Mouse (Mus musculus) cerebellum, adult (tissue): ENCODE data around the gene Plpp4.

Experiments
- ATAC-seq: cut with Nextera tagmentation; 2 replicates; pipeline ENCODE4 v1.9.2; 2017; ENCODE audit warnings: mild to moderate bottlenecking, moderate library complexity, mixed read lengths; ENCODE audit not compliant: insufficient number of reproducible peaks, low FRiP score, low TSS enrichment

Plpp4 gene

DNA sequence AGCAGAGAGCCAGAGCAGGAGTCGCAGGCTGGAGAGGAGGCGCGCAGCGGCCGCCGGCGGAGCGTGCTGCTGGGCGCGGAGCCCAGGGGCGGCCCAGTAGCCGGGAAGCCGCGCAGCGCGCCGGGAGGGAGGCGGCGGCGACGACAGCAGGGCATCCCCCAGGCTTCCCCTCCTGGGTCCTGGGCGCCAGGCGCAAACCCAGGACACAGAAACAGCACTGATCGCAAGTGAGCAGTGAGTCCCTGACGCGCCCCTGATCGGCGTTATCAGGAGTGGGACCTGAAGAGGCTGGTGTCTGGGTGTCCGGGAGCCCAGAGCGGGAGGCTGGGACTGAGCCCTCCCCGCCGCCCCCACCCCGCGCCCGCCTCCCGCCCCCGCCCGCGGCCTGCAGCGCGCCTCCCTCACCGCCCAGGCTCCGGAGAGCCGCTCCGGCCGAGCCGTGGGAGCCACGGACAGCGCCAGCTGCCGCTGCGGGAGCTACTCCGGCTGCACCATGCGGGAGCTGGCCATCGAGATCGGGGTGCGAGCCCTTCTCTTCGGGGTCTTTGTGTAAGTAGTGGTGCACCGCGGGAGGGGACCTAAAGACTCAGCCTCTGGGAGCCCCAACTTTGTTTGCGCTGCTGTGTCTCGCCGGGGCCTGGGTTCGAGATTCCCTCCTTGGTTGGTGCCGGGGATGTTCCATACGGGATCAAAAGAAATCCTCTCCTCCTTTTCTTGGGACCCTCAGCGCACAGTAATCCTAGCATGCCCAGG, at the start of gene Plpp4:
Plpp4 (plus strand) TSS at position 411 of the 753 bp plus-strand sequence.
- ATAC-seq: no peak

DNA sequence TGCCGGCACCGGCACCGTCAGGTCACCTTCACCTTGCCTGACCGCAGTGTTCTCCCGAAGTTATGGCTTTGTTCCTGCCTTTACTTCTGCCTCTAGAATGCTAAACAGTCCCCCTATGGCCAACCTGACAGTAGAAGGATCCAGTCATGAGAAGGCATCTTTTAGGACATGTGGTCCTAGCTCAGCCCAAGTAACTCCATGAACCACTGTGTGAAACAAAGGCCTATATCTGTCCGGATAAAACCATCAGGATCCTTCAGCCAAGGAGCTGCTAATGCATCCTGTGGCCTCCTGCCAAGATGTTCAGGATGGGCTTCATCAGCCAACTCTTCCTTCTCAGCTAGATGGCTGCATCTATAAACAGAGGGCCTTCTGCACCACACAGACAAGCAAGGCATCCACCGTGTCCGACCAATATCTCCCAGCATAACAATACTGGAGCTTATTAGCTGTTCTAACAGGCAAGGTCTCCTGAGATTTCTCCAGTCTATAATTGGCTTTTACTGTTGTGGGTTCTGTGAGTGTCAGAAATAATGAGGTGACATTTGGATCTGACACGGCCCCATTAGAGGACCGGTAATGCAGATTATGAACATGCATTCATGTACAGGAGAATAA, 40.8 kb upstream of the Plpp4 start:
- no peak for ATAC-seq

DNA sequence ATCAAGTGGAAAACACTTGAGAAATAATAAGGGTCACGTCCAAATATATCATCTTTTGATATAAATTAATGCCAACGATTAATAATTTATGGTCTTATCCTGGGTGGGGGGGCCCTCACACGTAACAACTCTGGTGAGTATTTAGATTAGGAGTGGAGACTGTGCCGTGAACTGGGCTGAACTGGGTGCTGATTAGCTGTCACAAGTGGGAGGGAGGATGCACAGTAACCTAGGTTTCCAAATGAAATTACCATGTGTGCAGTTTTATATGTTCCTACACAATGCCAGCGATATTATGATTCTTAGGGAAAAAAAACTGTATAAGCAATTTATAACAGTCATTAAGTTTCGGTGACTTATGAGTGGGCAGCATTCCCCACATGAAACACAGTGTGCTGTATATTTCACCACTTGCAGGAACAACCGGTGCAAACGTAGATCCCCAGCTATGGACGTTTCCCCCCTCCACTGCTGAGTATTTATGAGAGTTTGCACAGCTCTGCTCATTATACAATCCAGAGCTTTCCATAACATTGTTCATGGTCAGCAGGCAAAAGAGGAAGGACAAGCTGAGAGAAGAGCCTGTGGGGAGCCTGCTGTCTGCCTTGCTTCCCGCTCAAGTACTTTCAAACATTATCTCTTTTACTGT, 40.2 kb upstream of the Plpp4 start:
- no peak for ATAC-seq

DNA sequence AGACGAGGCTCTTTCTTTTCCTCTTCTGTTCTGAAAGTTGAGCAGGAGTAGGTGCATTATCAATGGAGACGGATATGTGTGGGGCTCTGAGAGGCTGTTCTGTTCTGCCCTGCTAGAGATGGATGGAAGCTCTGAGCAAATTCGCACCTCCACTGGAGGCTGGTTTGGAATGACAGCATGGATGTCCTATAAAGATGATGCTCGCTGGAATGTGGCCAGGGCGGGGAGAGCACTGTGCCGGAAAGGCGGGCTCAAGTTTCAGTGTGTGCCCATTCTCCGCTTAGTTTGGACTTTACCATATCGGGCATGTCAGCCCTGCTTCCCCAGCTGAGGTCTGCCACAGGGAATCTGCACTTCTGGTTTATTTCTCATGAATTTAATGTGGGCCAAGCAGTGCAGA, 35.9 kb upstream of the Plpp4 start:
- no peak for ATAC-seq

DNA sequence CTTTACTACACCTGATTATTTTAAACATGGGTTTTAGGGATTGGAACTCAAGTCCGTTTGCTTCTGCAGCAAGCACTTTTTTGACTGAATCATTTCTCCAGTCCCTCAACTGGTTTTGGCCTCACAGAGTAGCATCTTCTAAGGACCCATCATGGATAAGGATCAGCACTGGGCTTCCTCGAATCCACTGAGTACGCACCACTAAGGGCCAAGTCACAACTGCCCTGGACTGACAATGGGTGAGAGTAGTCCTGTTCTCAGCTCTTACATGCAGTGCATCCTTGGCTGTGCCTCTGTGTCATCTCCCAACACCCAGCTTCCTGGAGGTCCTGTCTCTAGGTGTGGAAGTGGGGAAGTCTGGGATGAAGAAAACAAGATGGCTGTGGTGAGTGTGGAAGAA, 35.2 kb upstream of the Plpp4 start:
- no peak for ATAC-seq

DNA sequence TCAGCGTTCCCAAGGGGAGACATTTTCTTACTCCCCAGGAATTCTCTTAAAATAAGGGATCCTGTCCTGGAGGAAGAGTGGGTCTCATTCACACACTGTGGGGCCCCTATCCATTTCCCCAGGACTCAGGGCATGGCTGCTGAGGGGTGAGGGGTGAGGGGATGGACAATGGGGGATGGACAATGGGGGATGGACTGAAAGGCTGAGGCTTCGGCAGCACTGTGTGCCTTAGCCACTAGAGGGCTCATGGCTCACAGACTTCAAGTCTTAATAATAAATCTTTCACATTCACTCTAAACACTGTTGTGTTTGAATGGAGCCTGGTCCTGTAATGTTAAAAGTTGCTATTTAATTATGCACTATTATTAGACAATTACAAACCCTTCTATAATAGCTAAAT, 21.4 kb upstream of the Plpp4 start:
- ATAC-seq: no peak

DNA sequence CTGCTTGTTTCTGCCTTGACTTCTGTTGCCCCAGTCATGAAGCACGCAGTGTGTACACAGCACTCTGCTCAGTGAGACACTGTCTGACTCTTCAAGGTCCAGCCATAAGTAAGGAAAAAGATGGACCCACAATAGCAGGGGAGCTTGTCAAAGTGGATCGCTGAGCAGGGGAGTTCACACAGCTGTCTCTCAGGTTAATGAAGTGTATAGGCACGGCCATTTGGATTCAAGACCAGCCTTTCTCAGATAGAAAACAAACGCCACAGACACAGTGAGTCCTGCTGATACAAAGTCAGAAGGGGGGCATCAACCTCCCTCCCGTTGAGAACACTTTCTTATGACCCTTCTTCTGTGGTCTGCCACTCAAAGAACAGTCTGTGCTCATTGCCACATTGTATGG, 20.8 kb upstream of the Plpp4 start:
- no peak for ATAC-seq

DNA sequence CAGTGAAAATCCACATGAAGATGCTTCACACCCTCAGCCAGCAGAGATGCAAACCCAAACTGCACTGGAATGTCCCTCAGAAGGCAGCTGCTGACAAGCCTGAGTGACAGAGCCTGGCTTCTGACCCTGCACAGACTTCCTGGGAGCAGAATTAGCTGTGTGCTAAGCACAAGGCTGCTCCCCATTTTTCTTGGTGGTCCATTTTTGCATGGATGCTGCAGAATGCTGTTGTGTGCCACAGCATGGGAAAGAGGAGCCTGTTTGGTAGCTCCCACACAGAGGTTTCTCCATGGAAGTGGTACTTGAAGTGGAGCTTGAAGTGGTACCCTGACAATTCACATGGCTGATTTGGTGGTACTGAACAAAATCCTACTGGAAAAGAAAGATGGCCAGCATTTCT, 5.8 kb upstream of the Plpp4 start:
- no peak for ATAC-seq

DNA sequence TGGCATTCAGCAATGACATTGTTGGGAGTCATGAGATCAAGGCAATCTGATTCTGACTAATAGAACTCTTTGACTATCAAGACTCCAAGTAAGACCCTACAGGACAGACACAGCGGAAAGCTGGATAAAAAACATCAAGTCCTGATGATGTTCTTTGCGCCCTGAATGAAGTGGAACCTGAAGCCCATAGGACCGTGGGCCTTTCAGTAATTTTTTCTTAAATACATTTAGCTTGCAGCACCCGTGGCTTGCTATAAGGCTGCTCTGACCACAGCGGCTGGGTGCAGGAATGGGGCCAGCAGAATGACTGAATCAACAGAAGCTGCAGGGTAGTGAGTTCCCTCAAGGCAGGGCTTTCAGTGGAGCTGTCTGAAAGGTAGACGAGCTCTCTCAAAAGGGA, 3.4 kb upstream of the Plpp4 start:
- no peak for ATAC-seq

DNA sequence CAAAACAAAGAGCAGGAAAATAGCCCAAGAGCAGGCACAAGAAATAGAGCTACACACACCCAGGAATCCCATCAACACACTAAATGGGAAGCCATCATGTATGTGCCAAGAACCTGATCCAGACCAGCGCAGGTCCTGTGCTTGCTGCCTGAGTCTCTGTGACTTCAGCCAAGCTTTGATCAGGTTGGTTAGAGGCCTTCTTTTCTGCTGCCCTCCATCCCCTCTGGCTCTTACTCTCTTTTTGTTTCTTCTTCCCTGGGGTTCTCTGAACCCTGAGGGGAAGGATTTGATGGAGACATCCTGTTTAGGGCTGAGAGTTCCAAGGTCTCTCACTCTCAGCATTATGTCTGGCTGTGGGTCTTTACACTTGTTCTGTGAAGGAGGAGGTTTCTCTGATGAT, 2.7 kb upstream of the Plpp4 start:
- ATAC-seq: no peak

DNA sequence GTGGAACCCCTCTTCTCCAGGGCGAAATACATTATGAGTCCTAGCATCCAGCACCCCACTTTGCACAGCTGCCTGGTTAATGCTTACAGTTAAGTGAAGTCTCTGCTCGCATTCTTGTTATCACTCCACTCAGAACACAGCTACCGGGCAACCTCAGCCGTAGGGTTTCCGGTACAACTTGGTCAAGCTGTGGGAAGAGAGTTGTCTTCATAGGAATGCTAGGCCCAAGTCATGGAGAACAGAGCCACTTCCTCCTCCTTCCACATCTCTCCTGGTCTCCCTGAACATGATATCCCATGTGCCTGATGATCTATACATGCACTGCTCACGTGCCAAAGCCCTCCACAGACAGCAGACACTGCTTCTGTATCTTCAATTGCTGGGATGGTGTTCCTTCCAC, 1.4 kb upstream of the Plpp4 start:
- no peak for ATAC-seq

DNA sequence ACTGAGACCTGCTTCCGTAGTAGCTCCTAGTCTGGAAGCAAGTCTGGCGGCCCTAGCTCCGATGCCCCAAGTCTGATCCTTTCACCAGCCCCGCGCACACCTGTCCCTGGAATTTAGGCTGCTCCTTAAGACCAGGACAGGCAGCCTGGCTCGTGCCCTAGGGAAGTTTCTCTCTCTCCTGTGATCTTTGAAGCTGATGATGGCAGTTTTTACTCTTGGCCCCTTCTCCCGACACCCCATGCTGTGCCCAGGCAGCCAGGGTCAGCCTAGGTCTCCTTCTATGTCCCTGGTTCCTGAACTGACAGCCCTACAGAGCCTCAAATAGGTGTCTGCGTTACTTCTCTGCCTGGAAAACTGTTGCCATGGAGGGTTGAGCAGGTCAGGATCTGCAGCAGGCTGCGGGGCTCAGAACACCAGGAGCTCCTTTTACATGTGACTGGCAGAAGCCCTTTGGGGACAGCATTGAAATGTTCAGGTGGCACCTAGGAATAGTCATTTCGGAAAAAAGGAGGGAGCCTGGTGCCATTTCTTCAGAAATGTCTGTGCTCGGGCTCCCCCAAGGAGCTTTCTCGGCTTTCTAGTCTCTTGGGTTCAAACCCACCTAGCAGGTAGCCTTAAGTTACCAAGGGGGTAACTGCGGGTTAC, 665 bp downstream of the Plpp4 start:
- ATAC-seq: no peak

DNA sequence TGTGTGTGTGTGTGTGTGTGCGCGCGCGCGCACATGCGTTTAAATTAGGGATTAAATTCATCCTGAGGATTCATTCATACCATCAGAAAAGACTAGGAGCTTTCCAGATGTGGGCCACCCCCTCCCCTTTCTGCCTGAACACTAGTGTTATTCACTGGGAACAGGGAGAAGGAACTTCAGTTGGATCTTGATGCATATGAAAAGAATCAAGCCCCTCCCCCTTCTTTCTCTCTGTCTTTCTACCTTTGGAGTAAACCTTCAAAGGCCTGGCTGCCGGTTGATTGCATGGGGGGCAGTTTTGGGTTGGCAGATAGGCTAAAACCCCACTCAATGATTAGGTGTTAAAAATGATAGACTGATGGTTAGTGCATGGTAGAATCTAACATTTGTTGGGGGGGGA, 1.5 kb downstream of the Plpp4 start:
- no peak for ATAC-seq

DNA sequence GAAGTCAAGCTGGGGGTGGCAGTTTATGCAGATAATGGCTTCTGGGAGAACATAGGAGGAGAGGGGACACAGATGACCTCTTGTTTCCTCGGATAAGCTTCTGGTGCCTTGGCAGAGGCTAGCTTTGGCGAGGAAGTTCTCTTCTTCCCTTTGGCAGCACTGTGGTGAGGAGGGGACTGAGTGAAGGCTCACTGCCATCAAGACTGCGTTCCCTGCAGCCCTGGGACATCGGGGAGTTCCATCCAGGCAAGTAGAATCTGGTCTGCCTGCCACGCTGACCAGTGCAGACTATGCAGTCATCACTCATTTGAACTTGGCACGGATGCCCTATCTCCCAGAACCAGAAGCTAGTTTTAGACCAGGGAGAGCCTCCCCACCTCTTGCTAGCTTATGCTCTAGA, 2.4 kb downstream of the Plpp4 start:
- ATAC-seq: no peak

DNA sequence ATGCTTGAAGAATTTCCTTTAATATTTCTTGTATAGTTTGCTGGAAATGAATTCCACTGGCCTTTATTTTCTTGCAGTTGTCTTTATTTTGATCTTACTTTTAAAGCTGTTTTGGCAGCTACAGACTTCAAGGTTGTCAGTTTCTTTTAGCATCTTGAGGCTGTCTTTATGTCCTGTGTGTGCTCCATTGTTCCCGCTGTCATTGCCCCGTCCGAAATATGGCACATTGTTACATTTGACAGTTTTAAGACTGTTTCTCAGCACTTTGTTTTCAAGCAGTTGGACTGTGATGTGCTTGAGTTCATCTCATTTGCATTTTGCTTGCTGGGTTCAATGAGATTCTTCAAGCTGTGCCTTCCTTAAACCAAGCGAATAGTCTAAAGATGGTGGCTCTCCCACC, 17.0 kb downstream of the Plpp4 start:
- ATAC-seq: no peak

DNA sequence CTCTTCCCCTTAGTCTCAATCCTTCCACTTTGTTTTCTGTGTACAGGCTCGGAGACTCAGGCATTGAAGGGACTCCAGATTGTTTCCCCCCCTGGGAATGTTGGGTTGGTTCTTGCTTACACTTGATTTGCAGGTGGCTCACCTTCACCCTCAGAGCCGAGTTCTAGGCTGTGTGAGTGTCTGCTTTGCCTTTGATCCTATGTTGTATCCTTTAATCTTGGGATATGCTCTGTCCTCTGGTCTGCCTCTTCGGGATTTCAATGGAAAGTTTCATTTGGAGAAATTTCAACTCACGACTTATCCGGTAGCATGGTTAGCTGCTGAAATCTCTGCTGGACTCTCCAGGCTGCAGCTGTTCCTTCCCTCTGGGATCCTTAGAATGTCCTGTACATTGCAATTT, 17.9 kb downstream of the Plpp4 start:
- no peak for ATAC-seq

DNA sequence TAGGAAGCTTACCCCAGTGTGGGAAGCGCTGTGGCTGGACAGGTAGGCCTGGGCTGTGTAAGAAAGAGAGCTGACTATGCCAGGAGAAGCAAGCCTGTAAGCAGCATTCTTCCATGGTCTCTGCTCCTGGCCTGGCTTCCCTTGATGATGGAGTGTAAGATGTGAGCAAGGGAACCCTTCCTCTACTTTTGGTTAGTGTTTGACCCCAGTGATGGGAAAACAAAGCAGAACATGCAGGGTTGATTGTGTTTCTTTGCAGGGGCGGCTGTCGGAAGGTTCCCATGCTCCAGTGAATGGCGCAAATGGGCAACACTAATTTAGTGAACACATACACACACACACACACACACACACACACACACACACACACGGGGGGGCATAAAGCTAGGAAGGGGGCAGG, 20.9 kb downstream of the Plpp4 start:
- ATAC-seq: no peak

DNA sequence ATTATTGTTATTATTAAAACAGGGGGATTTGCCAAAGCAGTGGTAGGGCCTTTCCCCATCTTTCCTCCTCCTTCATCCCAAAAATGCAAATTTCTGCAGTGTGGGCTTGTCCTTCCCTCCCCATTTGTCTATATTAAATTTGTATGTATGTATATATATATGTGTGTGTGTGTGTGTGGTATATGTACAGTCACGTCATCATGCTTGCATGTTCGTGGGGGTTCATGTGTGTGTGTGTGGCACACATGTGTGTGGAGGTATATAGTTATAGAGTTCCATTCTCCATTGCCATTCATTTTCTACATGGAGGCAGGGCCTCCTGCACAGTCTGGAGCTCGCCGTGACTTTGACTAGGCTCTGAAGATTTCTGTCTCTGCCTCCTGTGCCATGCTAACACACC, 22.0 kb downstream of the Plpp4 start:
- no peak for ATAC-seq

DNA sequence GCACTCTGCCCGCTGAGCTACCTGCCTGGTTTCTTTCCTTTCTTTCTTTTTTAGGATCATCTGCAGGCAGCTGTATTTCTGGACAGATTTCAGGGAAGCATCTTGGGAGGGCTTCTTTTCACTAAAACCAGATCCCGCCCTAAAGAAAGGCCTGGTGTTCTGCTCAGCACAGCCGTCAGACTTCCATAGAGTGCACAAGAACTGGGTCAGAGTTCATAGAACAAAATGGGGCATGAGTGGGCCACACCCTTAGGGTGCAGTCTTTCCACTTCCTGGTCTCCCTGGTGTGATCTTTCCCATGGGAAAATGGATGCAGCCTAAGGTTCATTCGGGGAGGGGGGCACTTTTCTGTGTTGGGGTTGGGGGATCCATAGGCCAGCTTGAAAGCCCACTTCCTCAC, 22.4 kb downstream of the Plpp4 start:
- ATAC-seq: no peak

DNA sequence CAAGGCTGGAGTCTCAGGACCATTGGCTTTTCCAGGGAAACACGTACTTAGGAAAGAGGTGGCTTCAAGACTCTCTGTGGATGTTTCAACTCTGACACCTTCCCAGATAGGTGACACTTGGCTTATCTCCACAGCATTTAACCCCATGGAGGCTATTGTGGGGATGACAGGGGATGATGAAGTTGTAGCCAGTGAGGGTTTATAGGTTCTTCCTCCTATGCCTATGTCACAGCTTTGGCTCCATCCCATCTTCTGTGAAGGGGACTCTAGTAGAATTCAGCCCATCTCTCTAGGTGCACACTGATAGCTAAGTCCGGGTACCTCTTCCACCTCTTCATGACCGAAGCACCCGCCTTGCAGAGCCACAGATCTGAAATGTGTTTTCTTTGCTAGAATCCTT, 25.1 kb downstream of the Plpp4 start:
- no peak for ATAC-seq

DNA sequence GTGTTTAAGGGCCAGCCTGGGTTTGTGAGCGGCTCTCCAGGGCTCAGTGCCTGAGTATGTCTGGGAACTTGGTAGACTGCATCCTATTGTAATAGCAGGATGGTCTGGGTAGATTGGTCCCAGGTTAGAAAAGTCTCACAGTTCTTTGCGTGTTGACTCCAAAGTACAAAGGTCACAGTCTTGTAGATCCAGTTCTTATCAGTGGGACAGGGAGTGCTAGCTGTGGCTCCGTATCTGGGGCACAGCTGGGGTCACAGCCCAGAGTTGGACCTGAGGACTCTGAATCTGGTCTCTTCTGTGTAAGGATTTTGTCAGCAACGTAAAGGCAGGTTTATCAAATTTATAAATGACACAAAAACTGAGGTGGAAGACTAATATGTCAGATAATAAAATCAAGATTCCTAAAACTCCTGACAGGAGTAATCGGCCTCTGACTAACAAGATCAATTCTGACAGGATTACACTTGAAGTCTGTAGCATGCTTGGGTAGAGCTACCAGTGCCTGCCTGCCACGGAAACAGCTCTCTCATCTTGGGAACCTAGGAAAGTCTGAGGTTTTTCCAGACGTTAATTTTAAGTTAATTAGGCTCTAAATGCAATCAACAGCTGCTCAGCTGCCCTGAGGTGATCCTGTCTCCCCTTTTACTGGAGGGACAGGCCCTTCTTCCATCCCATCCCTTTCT, 28.5 kb downstream of the Plpp4 start:
- ATAC-seq: no peak
